Mouse (Mus musculus): ENCODE results near the gene Kcnj1. TPM values are rescaled to one million over a fixed set of nuclear protein-coding genes. Genes with fewer than 3 reads are reported as not detected.

Gene Kcnj1
- total RNA-seq, 4 experiments from 2014 or later = not detected

- DNase-seq (ENCODE audit: low spot score in 2 of 2) = no peak
Observed at GRCm38 (mm10) chr9:32394761-32395161, 22.5 kb downstream of the Kcnj1 start.

DNA sequence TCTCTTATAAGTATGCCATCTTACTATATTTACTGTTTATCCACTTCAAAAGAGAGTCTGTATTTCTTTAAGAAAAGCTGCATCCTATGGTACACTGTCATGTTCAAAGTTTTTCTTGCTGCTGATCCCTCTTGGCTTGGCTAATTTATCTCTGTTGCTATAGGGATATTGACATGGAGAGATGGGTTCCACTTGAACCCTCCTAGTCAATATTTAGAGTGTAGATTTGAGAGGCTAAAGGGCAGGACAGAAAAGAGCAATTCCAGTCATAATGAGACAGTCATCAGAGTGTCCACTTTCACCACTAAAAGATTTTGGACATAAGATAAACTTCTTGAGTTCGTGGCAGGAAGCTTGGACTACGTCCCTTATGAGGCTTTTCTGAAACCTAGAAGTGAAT is 27.9 kb downstream of the Kcnj1 start:
- no peak for DNase-seq (ENCODE audit: low spot score in 2 of 2)

- DNase-seq (ENCODE audit: low spot score in 2 of 2) = no peak
Observed at GRCm38 (mm10) chr9:32400662-32401161, 28.4 kb downstream of the Kcnj1 start.

DNA sequence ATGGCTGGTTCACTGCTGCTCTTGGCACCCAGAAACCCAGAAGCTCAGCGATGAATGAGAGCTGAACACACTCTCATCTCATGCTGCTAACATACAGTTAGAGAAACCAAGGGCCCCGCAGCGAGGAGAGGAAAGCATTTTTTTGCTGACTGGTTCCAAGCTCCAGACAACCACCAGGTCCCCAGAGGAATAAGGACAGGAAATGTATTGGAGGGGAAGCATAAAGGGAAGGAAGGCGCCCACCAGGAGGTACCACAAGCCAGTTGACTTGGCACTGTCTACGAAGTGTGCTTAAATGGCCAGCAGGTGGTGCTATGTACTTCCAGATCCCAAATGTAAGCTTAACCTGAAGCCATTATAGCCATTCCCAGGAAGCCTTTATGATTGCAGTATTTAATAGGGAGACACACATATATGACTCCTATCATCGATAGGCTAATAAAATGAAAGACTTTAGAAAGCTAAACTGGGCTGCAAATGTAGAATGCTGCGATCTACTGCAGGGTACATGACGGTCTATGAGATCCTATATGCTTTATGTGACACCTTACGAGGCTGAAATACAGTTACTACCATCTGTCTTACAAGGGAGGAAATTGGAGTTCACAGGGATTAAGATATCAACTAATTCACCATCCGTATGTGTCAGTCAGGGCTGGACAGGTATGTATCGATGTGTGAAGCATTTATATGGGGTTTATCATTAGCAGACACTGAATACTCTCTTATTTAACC is 33.1 kb downstream of the Kcnj1 start:
- peak; percentile 28 to 67 for DNase-seq (ENCODE audit: low spot score in 2 of 2)

- no peak for DNase-seq (ENCODE audit: low spot score in 2 of 2)
Observed at GRCm38 (mm10) chr9:32408730-32409059, 36.4 kb downstream of the Kcnj1 start.

DNA sequence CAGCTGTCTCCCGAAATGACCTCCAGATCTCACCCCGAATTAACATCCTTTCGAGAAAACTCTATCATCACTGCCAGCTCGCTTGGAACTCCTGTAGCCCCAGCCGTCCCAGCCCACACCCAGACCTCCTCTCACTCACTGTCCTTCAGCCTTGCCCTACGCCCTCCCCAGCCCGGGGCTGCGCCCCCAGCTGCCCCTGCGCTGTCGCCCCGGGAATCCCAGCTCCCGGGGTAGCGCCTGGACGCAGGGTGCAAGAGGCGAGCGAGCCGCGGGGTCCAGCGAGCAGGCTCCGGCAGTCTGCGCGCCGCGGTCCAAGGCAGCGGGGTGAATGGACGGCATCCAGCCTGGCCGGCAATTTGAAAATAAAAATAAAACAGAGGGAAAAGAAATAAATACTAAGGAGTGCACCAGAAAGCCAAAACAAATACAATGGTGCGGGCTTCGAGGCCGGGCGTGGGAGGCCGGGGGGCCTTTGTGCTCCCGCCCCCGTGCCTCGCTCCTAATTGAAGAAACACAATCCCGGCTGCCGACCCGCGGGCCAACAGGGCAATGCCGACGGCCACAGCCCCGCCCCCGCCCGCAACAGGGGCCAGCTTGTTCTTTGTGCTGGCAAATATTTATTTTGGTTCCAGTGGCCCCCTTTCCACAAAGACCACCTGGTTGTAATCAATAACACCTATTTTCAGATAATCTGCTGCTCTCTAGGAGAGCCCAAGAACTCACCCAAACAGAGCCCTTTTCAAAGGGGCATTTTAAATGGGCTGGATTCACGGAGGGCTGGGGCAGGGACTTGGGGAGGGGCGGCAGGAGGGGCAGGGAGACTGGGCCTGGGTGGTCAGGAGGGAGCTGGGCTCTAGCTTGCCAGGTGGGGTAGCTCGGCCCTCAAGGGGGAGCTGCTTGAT is 37.0 kb downstream of the Kcnj1 start:
- no peak for DNase-seq (ENCODE audit: low spot score in 2 of 2)

DNA sequence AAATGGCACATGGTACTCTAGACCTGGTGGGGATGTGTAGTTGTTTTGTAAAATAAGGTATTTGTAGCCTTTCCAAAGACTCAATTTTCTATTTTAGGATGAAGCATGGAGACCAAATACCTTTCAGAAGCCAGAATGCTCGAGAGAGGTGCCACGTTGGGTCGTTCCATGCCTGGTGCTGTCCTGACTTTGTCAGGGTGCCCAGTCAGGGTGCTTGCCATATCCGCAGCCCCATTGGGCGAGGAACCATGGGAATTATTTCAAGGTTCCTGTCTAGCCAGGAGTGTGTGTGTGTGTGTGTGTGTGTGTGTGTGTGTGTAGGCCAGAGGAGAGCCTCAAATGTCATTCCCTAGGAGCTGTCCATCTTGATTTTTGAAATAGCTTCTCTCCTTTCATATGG is 38.4 kb downstream of the Kcnj1 start:
- DNase-seq (ENCODE audit: low spot score in 2 of 2) = no peak

- DNase-seq (ENCODE audit: low spot score in 2 of 2) = no peak
Observed at GRCm38 (mm10) chr9:32411507-32411906, 39.2 kb downstream of the Kcnj1 start.

DNA sequence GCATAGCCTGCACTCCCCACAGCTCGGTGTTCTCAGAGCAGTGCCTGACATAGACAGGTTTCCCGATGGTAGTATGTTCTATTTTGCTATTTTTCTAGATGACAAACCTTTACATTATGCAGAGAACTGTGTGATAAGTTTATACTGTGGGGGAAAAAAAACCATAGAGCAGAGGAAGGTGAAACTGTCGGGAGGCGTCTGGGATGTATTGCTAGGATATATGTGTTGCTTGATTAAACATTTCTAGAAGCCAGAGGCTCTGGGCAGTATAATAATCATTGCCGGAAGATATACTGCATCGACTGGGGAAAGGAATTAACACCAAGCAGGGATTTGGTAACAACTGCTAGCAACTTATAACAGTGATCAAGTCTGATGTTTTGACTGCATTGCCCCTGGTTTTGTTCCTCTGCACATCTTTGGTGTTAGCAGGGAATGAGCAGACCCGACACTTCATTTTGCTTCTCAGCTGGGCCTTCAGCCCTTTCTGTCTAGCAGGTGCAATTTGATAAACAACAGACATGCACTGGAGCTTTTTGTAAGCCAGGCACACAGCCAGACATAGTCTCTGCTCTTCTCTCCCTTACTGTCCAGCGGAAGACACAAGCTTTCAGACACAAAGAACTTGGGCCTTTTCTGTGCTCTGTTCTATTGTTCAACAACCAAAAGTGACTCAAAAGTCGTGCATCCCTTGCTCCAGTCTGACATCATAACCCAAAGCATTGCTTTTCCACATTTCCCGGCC is 40.7 kb downstream of the Kcnj1 start:
- DNase-seq (ENCODE audit: low spot score in 2 of 2) = no peak

DNA sequence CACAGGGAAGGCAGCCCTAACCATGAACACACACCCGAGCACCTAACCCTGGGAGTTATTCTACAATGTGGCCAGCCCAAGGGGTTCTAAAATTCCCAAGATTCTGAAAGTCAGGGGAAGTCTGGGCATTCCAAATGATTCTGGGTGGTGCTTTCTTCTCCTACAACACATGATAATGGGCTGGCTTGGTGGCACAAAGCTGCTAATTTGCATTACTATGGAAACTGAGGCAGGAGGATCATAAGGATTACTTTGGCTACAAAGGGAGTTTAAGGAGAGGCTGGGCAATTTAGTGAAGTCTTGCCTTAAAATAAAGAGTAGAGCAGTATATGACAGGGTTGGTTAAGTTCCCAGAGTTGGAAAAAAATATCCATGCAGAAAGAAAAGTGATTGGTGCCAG is 42.7 kb downstream of the Kcnj1 start:
- DNase-seq (ENCODE audit: low spot score in 2 of 2) = no peak

- DNase-seq (ENCODE audit: low spot score in 2 of 2) = no peak
Observed at GRCm38 (mm10) chr9:32415952-32416351, 43.7 kb downstream of the Kcnj1 start.

GRCm38 (mm10) chr9:32417466-32418116 is 45.3 kb downstream of the Kcnj1 start:
- no peak for DNase-seq (ENCODE audit: low spot score in 2 of 2)

DNA sequence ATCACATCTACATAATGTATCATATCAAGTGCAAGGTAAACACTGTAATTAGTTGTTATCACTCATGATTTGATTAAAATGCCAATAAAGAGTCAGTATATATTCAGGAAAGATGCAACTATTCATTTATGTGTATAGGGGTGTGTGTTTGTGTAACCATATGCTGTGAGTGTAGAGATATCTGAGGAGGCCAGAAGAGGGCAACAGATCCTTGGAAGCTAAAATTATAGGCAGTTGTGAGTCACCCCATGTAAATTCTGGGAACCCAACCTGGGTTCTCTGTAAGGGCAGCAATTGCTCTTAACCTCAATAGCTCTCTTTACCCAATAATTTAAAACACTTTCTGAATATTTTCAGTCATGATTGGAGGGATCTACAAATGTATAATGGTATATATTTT is 48.4 kb downstream of the Kcnj1 start:
- DNase-seq (ENCODE audit: low spot score in 2 of 2) = no peak

DNA sequence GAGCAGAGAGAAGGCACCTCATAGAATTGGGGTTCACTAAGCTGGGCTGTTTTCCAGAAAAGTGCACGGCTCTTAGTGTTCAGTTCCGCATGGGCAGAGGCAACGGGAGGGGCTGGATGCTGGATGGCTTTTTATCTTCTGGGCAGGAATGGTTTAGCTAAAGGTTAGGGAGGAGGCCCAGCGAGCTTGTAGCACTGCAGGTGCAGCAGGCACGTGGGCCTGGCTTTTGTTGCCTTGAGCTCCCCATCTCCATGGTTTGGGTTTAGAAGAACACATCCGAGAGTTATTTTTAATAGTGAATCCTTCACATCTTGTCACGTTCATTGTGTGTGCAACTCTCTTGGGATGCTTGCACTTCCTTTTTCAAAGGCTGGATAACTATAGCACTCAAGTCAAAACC is 53.0 kb downstream of the Kcnj1 start:
- DNase-seq (ENCODE audit: low spot score in 2 of 2) = no peak

- no peak for DNase-seq (ENCODE audit: low spot score in 2 of 2)
Observed at GRCm38 (mm10) chr9:32431061-32431460, 58.8 kb downstream of the Kcnj1 start.

GRCm38 (mm10) chr9:32434241-32435213 is 62.2 kb downstream of the Kcnj1 start:
- peak; percentile 8 to 11 for DNase-seq (ENCODE audit: low spot score in 2 of 2)

DNA sequence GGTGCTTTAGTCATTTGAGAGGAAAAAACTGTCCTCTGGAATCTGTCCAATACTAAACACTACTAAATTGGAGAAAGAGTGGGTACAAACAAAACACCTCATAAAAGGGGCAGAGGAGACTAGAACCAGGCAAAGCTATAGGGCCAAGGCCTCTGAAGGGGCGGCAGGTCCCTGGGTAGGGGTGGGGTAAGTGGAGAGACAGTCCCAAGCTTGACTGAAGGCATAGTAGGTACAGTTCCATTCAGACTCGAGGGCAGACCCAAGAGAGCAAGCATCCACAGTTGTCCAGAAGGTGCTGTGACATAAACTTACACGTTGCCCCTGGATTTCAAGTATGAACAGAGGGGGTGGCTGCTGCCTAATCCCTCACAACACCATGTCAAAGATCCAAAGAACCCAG is 70.8 kb downstream of the Kcnj1 start:
- no peak for DNase-seq (ENCODE audit: low spot score in 2 of 2)

DNA sequence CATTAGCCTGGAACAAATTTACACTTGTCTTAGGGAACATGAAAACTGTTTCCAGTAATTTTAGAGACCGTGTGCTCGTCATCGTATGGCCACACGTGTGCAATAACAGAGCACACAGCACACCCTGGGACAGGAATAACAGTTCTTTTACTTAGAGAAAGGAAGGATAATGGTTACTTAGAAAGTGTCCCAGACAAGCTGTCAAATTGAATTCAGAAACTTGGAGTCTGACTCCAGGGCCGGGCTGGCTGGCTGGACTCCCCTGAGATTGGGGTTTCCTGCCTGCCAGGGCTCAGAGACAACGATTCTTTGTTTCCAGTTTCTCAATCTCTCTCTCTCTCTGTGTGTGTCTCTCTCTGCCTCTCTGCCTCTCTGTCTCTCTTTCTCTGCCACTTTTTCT is 71.5 kb downstream of the Kcnj1 start:
- no peak for DNase-seq (ENCODE audit: low spot score in 2 of 2)

DNA sequence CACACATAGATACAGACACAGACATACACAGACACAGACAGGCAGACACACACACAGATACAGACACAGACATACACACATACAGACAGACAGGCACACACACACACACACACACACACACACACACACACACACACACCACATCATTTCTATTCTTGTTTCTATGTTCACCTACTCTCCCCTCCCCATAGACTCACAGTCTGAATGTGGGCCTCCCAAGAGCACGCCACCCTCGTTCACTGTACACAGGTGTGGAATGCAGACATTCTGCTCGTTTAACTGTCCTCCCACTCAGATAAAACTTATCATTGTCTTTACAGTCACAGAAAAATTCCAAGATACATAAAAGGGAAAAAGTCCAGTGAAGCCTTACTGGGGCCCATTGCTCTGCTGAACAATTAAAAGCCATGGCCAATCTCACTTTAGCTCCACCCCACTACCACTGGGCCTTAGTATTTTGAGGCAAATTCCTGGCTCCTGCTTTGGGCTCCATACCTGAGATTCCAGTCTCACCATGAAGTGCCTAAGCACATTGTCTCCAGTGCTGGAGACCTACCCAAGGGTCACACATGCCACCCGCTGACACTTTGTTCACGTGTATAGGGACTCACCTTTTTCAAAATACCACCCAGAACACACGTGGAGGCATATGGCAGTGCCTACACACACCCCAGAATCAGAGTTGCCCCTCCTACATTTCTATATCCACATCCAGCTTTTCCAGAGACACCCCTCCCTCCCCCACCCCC is 72.3 kb downstream of the Kcnj1 start:
- no peak for DNase-seq (ENCODE audit: low spot score in 2 of 2)

Measured in layer of hippocampus, adult 8-10 months (tissue).